Mouse (Mus musculus) liver, adult 2 months (tissue): ENCODE measurements around the gene Cacna2d3.

Source experiments
- CTCF ChIP-seq: fragments of 200-500 bp; IDR thresholded peaks from 2 replicates; pipeline ENCODE4 v1.5.1; 2011; ENCODE audit warnings: low read depth, low read length, control low read depth
- POLR2A ChIP-seq: fragments of 200-500 bp; IDR thresholded peaks from 2 replicates; pipeline ENCODE4 v1.6.1; 2011; ENCODE audit warnings: low read length, control low read depth; ENCODE audit not compliant: insufficient read depth; ENCODE audit errors: extremely low read depth

DNA sequence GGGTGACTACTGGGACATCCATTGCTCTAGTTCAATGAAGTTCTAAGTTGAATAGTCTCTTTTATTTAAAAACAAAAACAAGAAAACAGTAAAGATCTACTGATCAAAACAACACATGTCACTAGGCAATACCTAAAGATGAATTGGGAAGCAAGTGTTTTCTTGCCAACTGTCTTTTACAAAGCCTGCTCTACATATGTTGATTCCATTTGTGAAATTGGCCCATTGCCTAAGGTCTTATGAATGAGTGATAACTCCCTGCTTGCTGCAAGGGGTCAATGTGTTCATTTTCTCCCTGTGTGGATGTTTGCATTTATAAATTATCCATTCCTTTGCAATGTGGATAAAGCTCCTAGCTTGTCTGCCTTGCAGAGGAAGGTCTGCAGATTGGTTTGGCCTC, 591.2 kb downstream of the Cacna2d3 start:
- no peak for TF ChIP-seq POLR2A
- TF ChIP-seq CTCF = no peak
